Mouse (Mus musculus): Measurements from ENCODE around the gene Rslcan18. TPM values are rescaled to one million over a fixed set of nuclear protein-coding genes. Genes with fewer than 3 reads are reported as not detected.

Gene Rslcan18
- polyA plus RNA-seq (2021; fragmentation: Nextera tagmentation), result 0.06 TPM in 1 of 2 replicates, not detected in the other
- long read RNA-seq, experiment 1, partial matches to known transcripts, result 0 of 2 reads
- long read RNA-seq, experiment 1, other reads (novel, unspliced or antisense), result 2 of 2 reads
- long read RNA-seq, experiment 2, partial matches to known transcripts, result 0 of 1 reads
- long read RNA-seq, experiment 2, other reads (novel, unspliced or antisense), result 1 of 1 reads

DNA sequence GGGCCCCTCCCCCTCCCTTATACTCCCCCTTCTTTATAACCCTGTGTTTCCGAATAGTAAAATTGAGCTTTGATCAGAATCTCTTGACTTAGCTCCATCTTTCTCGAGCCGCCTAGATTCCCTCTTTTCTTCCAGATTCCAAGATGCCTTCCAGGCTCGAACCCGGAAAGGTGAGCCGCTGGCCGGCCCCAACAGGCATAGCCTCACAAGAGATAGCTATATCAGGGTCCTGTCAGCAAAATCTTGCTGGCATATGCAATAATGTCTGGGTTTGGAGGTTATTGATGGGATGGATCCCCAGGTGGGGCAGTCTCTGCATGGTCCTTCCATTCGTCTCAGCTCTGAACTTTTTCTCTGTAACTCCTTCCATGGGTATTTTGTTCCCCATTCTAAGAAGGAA, at the start of gene Rslcan18:
Gene Rslcan18, minus strand, starts transcription at position 101 of the 400 bp plus-strand sequence.

DNA sequence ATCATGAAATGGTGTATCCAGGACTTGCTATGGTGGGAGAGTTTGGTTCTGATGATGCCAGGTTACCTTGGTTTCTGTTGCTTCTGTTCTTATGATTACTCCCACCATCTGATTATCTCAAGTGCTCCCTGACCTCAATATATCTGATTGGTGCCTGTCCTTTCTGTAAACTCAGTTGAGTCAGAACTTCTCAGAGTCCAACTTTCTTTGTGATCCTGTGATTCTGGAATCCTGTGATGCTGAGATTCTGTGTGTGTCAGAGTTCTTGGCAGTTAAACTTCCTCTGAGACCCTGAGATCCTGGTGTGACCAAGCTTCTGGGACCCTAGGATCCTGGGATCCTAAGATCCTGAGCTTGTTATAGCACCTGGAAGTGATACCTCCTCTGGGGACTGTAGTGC, 5.3 kb upstream of the Rslcan18 start, which contains the start of gene Zfp759:
Gene Zfp759, plus strand, starts transcription at position 301 of the 400 bp plus-strand sequence.

DNA sequence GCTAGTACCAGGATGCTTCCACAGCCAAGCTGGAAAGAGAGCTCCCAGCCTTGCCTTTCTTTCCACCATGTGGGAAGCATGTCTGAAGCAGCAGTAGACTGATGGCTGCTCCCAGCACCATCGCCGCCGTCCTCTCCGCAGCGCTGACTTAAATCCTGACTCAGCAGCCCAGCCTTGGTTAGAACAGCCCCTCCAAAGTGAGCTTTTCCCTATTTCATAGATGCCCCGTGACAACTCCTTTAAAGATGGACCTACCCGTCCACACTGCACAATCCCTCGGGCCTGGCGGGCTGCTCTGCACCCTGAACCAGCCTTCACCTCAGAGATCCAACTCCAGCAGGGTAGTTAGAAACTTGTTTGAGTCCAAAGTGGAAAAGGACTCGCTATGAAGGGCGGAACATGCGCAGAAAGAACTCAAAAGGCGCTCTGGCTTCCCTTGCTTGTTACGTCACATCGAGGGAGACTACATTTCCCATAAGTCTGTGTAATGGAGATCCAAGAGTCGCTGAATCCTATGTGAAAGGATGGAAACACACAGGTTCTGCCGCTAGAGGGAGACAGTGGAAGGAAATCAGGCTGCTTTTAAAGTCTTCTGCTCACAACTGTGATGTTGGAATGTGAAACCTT, 7.8 kb downstream of the Rslcan18 start, which contains the start of gene Gm28557:
Gene Gm28557, minus strand, starts transcription at position 411 of the 627 bp plus-strand sequence.

DNA sequence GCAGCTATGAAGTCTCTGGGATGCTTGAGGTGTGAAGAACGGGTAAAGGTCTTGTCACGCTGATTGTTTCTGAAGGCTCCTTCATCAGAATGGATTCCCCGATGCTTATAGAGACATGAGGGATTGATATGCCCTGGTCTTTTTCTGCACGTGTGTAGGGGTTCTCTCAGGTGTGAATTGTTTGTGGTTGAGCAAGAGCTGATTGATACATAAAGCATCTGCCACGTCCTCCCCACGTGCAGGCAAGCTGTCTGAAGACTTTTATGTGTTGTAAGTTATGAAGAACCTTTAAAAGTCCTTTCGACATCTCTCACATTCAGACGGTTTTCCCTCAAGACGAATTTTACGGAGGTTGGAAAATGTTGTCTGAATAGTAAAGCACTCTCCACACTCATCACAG, 18.2 kb downstream of the Rslcan18 start, which contains the start of gene Zfp708:
Gene Zfp708, minus strand, starts transcription at position 101 of the 400 bp plus-strand sequence.

DNA sequence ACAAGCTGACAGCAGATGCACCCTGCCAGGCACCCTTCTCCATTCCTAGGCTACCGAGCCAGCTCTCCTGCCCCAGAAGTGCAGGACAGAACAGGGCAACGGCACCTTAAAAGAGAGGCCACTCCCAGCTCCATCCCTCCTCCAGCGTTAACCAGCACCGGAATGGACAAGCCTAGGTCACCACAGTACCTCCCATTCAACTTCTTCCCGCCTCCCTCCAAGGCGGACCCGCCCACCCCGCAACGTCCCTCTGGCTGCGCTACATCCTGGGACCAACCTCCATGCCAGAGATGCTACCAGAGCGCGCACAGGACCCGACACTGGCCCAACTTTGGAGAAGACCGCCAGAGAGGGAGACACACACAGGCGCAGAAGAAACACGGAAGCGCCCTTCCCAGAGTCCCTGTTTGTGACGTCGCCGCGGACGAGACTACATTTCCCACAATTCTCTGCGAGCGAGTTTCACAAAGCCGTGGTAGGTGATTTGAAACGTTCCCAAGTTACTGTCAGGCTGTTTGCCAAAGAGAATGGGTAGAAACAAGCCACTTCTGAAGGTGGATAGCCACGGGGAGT, 55.2 kb downstream of the Rslcan18 start, which contains the start of gene Zfp712:
Gene Zfp712, minus strand, starts transcription at position 385 of the 573 bp plus-strand sequence.

Other genes starting within 250 kb of the Rslcan18 start
- 1.8 and 1.9 TPM in 2 replicates for gene Gm10767, start 211.3 kb downstream of the Rslcan18 start, polyA plus RNA-seq (2021; fragmentation: Nextera tagmentation)
- gene Zfp712, start 55.1 kb downstream of the Rslcan18 start, polyA plus RNA-seq (2021; fragmentation: Nextera tagmentation), result 2.7 and 4.0 TPM in 2 replicates
- 1.3 and 2.5 TPM in 2 replicates for gene Zfp708, start 18.3 kb downstream of the Rslcan18 start, polyA plus RNA-seq (2021; fragmentation: Nextera tagmentation)
- 1.8 TPM in 2 replicates for gene Gm28557, start 7.7 kb downstream of the Rslcan18 start, polyA plus RNA-seq (2021; fragmentation: Nextera tagmentation)
- 2.0 and 2.2 TPM in 2 replicates for gene Zfp759, start 5.4 kb upstream of the Rslcan18 start, polyA plus RNA-seq (2021; fragmentation: Nextera tagmentation)
- gene Rsl1, start 56.9 kb upstream of the Rslcan18 start, polyA plus RNA-seq (2021; fragmentation: Nextera tagmentation), result 2.1 and 2.6 TPM in 2 replicates
- 0.83 and 1.4 TPM in 2 replicates for gene Zfp455, start 78.2 kb upstream of the Rslcan18 start, polyA plus RNA-seq (2021; fragmentation: Nextera tagmentation)
- gene Zfp458, start 162.2 kb upstream of the Rslcan18 start, polyA plus RNA-seq (2021; fragmentation: Nextera tagmentation), result 1.7 and 3.0 TPM in 2 replicates
- 0.25 and 0.26 TPM in 2 replicates for gene Zfp457, start 190.2 kb upstream of the Rslcan18 start, polyA plus RNA-seq (2021; fragmentation: Nextera tagmentation)
- gene Zfp595, start 216.3 kb upstream of the Rslcan18 start, polyA plus RNA-seq (2021; fragmentation: Nextera tagmentation), result 0.69 and 0.79 TPM in 2 replicates
- 0.98 TPM in 1 of 2 replicates, not detected in the other for gene Gm28044, start 244.3 kb upstream of the Rslcan18 start, polyA plus RNA-seq (2021; fragmentation: Nextera tagmentation)
- 0.21 and 0.32 TPM in 2 replicates for gene Zfp953, start 244.3 kb upstream of the Rslcan18 start, polyA plus RNA-seq (2021; fragmentation: Nextera tagmentation)